Mouse (Mus musculus) T-helper 1 cell (primary cell): ENCODE data around the gene Olfr178.

Experiments
- in situ Hi-C: fragments of 300-600 bp; cut with MboI, MseI; formaldehyde crosslinking; loops from one replicate; pipeline ENCODE4 v1.15.1; 2025; ENCODE audit warnings: high pct_unique_total_duplicates

Gene Olfr178

DNA sequence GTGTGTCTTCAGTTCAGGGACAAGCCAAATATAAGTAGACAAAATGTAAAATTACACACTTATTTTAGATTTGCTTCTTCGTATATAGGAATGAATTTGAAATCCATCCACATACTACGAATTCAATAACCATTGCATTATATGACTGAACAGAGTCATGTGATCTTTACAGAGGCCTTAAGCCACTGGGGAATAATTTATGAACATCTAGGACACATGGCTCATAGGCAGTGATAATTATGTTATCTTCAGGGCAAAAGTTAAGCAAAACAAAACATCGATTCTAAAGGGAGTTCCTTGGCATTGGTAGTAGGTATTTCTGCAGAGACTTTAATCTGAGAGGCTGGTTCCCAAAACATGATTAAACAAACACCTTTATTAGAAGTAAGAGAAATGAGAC lies at the start of gene Olfr178:
Gene Olfr178 (minus strand): TSS at position 101 of the 400 bp plus-strand sequence.
- in situ Hi-C loops: no loop called here

DNA sequence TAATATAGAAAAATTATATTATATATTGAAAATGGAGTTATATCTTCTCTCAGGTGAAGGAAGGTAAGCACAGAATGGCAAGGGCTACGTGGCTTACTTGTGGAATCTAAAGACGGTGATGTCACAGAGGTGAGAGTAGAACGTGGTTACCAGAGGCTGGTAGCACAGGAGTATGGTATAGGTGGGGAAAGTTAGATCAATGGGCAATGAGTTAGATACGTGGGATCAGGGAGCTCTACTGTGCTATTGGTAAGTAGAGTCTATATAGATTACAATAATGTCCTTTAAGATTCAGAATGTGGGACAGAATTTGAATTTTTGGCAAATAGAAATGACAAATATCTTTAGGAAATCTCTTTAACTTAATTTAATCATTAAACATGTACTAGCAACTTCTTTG lies 37.4 kb upstream of the Olfr178 start, which contains the start of gene Olfr180:
Gene Olfr180 (minus strand): TSS at position 101 of the 400 bp plus-strand sequence.
- in situ Hi-C loops: no loop called here

DNA sequence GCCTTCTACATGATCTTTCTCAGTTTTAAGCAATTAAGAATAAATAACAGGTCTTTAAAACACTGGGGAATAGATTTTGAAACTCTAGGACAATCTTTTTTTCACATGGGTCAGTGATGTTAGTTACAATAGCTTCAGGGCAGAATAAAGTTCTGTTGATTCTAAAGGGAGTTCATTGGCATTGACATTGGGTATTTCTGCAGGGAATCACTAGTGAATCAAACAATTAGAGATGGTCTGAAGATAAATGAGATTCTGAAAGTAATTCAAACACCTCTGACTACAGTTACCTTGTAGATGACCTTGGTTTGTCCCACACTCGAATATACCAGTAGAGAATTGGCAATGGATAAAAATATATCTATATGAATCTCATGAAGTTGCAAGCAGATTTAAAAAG lies 36.8 kb upstream of the Olfr178 start, which contains the start of gene Olfr181:
Gene Olfr181 (minus strand): TSS at position 101 of the 400 bp plus-strand sequence.
- in situ Hi-C loops: no loop called here

DNA sequence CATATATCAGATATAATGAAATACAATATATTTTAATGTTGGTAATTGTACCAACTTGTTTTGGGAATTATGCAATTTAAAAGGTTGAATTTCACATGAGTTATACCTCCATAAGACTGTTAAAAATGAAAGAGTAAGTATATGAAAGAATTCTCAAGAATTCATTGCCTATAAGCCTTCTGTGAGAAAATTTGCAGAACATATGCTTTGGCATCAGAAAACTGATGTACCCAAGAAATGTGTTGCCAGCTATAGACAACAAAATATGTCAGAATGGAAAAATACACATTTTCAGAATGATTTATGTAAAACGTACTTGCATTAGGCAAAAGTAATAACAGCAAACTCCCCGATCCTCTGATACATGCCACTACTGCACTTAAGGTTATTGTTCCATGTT lies 7.4 kb downstream of the Olfr178 start:
- in situ Hi-C loops: no loop called here

DNA sequence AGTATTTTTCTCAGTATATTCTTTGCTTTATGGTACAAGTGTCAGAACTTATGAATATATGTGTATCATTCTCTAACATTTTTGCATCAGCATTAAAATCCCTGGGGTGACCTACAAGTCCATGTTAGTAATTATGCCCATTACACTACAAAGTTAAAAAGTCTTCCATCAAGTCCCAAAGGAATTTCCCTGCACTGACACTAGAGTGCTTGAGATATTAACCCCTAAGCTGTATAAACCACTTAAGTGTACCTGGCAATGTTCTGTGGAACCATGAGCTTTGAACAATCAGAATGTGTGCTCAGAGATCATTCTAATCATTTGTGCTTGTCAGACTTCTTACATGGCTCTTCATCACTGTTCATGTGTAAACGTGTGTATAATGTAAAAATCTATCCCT lies 17.2 kb downstream of the Olfr178 start, which contains the start of gene Olfr177:
Gene Olfr177 (minus strand): TSS at position 101 of the 400 bp plus-strand sequence.
- in situ Hi-C loops: no loop called here

DNA sequence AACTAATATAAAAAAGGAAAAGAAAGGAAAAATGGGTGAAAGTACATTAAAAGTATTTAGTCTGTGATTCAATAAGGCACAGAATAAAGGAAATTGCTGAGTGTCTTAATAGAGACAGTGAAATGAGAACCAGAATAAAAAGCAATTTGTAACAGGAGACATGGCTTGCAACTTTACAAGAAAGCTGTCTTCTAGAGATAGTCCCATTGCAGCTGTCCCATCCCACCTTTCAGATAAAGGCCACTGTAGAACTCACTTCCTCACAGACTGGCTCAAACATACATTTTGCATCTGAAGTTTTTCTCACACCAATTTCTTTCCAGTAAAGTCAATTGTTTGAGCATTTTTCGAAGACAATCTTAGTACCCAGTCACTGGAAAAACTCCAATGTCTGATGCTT lies 30.4 kb downstream of the Olfr178 start:
- in situ Hi-C loops: no loop called here

DNA sequence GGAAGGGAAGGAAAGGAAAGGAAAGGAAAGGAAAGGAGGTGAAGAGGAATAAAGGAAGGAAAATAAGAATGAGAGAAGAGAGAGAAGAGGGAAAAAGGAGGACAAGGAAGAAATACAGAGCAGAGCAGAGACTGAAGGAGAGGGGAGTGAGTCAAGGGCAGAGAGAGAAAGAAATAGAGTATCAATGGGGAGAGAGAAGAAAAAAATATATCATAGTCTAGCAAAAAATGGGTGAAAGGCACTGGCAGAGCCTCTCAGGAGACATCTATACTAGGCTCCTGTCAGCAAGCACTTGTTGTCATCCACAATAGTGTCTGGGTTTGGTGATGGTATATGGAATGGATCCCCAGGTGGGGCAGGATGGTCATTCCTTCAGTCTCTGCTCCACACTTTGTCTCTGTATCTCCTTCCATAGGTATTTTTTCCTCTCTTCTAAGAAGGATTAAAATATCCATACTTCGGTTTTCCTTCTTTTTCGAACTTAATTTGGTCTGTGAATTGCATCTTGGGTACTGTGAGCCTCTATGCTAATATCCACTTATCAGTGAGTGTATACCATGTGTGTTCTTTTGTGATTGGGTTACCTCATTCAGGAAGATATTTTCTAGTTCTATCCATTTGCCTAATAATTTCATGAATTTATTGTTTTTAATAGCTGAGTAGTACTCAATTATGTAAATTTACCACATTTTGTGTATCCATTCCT lies 31.7 kb downstream of the Olfr178 start:
- in situ Hi-C loops: no loop called here
